Mouse (Mus musculus) lung, postnatal 4 days (tissue): ENCODE measurements around the gene Slc25a28.

Experiments
- DNase-seq, 2 experiments: peaks; one replicate each; pipeline ENCODE4 v3.0.0; 2021

Gene Slc25a28

DNA sequence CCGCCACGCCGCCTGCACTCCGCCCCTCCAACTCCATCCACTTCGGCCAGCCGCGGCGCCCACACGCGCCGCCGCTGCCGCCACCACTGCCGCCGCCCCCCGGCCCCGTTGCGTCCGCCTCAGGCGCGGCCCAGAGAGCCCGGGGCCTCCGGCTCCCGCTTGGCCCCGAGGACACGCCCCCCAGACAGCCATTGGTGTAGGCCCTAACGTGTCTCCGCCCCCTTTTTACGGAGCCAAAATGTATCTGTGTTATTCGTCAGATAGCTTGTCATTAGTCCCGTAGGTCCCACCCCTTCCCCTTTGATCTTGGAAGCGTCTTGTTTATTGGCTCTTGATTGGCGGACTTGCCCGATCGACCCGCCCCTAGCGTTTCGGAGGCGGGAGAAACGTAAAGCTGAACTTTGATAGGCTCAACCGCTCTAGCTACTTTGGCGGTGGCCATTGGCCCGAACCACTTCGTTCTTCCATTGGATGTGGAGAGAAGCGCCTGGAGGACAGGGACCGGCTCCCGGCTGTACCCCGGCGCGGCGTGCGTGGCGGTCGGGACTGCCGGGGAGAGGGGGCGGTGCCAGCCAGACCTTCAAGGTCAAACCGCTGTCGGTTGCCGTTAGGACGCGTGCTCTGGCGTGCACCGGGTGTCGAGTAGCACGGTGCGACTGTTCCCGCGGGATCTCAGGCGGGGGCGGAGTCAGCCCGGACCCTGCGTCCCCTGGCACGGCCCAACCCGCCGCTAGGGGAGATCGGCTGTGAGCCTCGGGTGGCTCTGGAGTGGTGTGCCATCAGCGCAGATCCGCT is at the start of gene Slc25a28:
Gene Slc25a28 (minus strand): TSS at position 152 of the 795 bp plus-strand sequence.
- DNase-seq = peak; percentile 99

DNA sequence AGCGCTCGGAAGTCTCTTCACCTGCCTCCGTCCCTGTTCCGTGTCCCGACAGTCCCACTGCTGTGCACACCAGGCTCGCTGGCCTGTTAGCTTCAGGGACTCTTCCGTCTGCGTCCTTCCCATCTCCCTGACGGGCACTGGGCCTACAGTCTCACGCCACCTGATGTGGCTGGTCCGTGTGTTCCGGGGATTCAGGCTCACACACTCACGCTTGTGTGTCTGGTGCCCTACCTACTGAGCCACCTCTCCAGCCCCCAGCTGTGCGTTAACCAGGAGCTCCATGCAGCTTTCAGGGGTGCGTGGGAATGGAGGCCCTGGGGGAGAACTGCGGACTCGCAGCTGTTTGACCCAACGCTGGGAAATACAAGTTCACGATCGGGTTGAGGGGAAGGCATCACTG is 49.5 kb upstream of the Slc25a28 start:
- DNase-seq = no peak

DNA sequence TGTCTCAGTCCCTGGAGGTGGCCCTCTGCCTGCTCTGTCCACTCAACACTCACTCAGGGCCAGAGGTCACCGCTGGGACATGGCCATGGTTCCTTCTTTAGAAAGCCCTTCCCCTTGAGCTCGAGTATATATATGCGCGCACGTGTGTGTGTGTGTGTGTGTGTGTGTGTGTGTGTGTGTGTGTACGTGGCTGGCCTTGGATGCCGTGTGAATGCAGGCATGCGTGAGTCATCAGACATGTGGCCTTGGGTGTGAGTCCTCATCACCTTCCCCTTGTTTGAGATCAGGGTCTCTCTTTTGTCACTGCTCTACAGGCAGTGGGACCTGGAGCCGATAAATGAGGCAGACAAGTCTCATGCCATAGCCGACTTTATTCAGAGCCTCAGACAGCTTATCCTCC is 48.8 kb upstream of the Slc25a28 start:
- no peak for DNase-seq

DNA sequence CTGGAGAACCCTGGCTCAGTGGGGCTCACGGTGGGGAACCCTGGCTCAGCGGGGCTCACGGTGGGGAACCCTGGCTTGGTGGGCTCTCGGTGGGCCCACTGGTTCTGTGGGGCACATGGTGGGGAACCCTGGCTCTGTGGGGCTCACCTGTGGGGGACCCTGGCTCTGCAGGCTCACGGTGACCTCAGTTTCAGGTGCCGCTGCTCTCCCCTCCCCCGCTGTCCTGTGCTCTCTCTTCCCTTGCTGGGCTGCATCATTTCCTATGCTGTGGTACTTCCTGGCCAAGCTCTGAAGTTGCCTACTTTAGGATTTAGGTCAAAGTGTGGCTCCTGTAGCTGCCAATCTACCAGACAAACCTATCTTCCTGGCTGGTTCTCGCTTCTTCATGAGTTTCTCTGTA is 48.2 kb upstream of the Slc25a28 start:
- no peak for DNase-seq

DNA sequence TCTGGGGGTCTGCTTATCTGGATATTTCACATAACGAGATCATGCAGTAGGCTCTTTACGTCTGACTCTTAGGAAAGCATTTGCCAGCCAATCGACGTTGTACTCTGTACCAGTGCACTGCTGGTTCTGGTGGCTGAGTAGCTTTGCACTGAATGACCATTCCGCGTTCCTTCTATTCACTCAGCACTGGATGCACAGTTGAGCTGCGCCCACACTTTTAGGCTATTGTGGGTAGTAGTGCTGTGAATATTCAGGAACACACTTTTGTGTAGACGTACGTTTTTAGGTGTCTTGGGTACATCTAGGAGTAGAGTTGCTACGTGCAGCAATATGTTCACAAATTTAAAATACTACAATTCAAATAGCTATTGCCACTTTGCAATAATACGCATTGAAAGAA is 45.4 kb upstream of the Slc25a28 start:
- DNase-seq = no peak

DNA sequence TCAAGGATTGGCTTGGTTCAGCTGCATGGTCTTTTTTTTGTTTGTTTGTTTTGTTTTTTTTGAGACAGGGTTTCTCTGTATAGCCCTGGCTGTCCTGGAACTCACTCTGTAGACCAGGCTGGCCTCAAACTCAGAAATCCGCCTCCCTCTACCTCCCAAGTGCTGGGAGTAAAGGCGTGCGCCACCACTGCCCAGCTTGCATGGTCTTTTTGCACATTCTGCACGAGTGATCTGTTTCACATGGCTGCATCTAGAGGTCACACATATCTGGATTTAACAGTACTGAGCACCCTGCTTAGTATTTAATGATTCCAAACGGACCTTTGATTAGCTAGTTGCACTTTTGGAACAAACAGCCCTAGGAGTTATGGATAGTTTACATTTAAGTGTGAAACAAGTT is 37.3 kb upstream of the Slc25a28 start:
- DNase-seq = no peak

DNA sequence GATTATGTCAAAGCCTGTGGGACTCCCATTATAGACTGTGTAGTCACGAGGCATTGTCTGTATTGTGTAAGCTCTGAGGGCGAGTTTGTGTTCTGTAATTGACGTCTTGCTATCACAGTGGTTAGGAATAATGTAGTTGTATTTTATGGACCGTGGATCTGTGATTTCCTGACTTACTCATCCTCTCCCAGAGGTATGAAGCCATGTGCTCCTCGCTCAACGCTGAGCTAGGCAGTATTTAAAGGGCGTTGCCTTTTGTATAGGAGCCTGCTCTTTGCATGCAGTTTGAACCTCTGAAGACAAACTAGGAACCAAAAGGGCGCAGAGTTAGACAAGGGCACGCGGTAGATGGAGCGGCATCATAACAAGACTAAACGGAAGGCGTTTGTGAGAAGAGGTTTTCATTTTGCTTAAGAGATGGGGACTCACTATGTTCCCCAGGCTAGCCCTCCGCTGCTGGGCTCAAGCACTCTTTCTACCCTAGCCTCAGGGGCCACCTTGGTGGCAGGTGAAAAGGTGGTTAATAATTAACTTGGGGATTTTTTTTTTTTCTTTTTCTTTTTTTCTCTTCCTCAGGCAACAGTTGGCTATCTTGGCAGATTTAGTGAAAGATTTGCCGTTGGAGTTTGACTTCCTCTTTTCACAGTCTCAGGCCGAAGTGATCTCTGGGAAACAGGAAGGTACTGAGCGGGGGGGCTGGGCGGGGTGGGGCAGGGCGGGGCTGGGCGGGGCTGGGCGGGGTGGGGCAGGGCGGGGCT is 36.7 kb upstream of the Slc25a28 start:
- DNase-seq = no peak

DNA sequence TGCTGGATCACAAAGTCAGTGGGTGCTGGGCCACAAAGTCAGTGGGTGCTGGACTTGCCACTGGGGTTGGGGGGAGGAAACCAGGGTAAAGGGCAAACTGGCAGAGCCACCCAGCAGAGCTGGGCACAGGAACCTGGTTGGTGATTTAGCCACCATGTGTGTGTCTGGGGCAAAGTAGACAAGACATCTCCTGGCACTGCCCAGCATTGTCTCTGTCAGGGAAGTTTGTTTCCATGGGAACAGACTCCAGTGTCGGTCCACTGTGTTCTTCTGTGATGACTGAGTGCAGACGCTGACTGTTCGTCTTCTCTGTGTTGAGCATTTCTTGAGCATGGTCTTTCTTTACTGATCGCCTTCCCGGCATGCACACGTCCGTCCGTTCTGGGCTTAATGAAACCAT is 34.6 kb upstream of the Slc25a28 start:
- no peak for DNase-seq

DNA sequence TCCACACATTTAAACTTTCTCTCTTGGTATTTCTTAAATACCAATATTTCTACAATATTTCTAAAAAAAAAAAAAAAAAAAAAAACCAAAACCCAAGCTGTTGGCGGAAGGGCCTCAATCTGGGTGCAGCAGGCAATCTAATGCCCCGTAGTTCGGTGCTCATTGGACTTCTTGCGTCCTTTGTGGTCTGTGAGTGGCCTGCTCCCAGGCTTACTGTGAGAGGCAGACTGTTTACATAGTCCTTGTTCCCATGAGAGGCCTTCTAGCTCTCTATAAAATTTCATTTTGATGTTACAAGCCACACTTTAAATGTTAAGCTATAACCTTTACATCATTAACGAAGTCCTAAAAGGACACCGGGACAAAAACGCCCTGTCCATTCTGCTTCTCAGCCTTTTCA is 33.5 kb upstream of the Slc25a28 start:
- DNase-seq = no peak

DNA sequence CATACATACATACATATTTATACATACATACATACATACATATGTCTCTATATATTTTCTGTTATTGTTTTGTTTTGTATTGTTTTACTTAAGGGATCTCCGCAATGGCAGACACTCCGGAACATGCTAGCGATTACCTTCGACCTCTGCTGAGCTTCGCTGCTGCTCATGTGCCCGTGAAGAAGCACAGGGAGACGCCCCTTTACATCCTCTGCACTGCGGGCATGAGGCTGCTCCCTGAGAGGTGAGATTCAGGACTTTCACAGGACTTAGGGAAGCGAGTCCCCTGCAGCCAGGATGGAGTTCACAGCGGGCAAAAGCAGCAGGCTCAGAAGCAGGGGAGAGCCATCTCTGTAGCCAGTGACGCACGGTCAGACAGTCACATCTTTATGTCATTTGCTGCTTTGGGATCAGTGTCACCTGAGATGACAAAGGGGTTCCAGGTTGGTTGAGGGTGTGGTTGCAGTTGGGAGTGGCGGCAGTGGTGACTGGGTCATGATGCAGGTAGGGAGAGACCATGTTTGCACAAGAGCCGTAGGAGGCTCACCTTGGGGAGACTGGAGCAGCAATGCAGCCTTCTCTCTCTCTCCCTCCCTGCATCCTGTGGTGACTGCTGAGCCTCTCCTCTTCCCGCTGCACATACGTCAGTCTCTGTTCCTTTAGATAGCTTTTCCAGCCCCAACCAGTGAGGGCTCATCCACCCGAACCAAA is 30.3 kb upstream of the Slc25a28 start:
- DNase-seq = no peak

DNA sequence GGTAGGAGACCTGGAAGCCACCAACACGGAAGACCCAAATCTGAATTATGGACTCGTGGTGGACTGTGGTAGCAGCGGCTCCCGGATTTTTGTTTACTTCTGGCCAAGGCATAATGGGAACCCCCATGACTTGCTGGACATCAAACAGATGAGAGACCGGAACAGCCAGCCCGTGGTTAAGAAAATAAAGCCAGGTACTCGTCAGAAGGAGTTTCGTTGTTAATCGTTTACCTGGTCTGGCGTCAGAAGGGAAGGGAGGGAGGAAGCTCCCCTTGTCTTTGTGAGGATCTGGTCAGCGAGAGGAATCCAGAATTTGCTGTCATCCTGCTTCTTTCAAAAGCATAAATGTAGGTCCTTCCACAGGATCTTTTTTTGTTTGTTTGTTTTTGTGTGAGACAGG is 29.5 kb upstream of the Slc25a28 start:
- no peak for DNase-seq

DNA sequence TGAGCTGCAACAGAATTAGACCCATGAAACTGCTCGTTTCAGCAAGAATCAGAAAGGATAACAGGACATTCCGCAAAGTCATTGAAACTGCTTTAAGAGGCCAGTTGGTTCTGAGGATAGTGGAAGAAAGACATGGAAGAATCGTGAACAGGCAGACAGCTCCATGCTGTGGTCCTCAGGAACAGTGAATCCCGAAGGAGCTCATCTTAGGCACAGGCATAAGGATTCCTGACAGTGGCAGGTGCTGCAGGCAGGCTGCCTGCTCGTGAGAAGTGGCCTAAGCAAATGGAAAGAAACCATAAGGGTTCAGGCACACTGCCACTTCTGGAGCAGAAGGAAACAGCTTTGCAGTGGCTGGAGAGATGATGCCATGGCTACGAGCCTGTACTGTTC is 25.1 kb upstream of the Slc25a28 start:
- no peak for DNase-seq

DNA sequence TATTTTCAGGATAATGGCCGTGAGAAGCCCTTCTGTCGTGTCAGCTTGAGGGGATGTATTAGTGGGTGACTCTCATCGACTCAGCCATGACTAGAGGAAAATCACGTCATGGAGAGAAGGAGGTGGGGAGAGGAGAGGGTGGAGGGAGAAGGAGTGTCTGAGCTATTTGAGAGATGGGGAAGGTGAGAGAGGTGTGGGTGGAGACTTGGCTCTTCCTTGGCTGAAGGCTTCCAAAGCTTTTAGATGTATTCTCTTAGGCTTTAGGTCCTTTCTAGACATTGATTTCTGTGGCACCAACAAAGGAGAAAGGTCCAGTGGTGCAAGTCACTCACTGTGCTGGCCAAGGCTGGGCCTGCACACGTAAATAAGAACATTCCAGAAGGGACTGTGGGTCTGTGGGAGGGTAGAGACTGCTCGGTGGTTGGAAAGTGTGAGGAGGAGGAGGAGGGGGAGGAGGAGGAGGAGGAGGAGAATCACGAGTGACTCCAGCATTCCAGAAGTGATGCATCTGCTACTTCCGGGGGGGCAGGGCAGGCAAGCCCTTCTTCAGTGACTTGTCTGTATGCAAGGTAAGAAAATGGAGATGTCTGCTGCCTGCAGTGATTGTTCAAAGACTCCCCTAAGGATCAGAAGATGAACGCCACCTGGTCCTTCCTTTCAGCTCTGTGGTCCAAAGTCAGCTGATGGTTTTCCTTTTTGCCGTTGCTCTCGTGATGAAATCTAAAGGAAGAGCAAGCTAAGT is 24.5 kb upstream of the Slc25a28 start:
- DNase-seq = no peak

DNA sequence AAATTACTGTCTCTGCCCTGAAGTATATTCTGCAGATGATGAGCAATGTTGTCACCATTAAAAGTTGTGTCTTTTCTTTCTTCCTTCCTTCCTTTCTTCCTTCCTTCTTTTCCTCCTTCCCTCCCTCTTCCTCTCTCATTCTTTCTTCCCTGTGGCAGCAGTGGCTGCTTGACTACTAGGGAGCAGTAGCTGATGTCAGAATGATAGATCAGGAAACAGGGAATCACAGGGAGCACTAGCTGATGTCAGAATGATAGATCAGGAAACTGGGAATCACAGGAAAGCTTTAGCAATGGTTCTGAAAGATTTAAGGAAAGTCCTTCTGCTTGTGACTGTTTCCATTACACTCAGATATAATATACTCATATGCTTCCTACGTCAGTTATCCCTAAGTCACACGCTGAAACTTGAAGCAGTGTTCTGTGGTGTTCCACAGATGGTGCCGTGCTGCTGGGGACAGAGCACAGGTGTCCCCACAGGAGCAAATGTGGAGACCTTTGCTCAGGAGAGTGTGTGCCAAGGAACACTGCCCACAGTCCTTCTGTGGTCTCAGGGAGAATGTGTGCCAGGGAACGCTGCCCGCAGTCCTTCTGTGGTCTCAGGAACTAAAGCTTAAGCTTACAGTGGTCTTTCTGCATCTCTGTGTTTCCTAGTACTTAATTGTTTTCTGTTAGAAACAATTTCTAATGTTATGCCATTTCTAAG is 23.1 kb upstream of the Slc25a28 start:
- DNase-seq = no peak

DNA sequence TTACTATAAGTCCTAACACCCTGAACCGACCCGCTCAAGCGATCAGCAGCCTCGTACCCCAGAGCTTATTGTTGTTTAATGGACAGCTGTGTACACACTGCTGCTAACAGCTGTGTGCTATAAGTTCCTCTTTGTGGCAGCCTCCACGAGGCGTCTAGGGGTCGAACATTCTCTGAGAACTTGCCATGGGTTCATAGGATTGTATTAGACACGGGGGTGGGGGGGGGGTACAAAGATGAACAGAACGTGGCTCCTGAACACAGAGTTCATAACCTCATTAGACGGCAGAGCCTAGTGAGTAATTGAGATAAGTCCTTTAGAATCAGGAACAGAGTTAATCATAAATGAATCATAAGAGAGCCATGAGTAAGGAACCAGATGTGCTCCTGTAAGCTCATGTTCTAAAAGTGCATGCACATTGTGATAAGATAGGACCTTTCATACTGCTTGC is 20.9 kb upstream of the Slc25a28 start:
- DNase-seq = no peak

DNA sequence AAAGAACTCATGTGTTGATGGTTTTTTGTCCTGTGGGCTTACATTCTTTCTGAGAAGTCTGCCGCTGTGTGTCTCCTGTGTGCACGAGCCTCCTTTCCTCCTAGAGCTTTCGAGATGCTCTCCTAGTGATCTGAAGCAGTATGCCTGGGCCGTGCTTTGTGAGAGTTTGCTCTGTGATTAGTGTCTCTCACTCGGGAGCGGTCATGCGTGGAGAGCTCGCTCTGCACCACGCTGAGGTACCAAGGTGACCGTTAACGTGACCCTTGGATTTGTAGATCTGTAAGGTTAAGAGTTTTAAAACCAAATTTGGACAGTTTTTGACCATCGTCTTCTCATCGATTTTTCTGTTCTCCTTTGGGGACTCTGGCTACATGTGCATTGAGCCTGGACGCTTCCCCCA is 18.1 kb upstream of the Slc25a28 start:
- DNase-seq = no peak

DNA sequence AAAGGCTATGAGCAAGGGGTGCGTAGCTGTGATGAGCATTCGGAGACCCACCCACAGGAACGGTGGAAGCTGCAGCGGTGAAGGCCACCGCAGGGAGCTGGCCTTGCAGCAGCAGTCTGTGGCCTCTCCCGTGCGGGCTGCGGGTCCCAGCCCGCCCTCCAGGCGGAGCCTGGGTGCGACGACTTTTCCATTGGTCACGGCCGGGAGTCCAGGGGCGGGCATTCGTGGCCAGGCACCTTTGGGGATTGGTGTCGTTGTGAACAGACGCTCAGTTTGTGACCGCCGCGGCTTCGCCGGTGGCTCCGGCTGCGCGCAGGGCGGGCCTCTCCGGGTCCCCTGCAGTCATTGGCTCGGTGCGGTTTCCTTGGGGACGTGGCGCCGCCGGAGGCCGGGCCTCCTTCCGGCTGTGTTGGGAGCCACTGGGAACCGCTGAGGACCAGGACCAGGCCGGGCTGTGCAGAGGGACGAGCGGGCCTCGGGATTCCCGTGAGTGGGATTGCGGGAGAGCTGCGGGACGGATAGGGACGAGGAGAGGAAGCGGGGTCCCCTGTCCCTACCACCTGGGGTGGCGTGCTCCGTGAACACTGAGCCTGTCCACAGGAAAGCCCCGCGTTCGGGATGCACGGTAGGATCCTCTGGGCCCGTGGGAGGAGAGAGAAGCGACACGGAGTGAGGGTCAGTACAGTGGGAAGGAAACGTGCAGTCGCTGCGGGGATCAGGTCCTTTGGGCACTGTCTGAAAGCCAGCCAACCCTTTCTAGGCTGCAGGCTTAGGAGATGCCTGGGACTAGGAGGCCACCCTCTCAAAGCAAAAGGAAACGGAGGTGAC is 15.0 kb upstream of the Slc25a28 start, which contains the start of gene Entpd7:
Gene Entpd7 (plus strand): TSS at position 254 of the 828 bp plus-strand sequence.
- peak; percentile 97 to 99 for DNase-seq

DNA sequence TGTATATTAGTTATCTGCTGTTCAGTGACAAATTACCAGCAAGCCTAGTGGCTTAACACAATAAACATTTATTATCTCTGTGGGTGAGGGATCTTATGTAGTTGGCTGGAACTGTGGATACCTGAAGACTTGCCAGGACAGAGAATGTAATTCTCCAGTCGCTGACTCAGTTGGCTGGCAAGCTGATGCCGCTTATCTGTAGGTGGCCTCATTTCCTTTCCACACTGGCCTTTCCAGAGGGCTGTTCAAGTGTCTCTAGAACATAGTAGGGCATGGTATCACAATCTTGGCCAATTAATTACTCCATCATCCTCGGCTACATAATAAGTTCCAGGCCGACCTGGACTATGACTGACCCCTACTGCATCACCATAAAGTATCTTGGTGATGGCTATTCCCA is 6.9 kb upstream of the Slc25a28 start:
- no peak for DNase-seq

DNA sequence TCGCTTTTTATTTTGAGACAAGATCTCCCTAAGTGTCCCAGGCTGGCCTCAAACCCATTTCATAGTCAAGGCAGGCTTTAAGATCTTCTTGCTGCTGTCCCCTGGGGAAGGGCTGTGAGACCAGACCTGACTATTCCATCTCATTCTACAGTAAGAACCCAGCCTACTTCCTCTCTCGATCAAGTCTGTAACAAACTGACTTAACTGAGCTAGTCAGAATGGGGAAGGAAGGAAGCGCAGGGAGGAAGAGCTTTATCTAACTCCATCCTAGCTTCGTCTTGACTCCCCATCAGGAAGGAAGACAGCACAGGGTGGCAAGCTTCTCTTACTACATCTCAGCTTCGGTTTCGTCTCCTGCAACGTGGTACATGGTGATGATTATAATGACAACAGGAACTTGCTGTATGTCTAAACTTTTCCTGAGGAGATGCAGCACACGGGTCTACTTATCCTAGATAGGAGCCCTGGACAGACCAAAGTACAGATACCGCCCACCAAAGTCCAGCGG is 4.8 kb upstream of the Slc25a28 start:
- DNase-seq = peak in 1 of 2 experiments; percentile 23

DNA sequence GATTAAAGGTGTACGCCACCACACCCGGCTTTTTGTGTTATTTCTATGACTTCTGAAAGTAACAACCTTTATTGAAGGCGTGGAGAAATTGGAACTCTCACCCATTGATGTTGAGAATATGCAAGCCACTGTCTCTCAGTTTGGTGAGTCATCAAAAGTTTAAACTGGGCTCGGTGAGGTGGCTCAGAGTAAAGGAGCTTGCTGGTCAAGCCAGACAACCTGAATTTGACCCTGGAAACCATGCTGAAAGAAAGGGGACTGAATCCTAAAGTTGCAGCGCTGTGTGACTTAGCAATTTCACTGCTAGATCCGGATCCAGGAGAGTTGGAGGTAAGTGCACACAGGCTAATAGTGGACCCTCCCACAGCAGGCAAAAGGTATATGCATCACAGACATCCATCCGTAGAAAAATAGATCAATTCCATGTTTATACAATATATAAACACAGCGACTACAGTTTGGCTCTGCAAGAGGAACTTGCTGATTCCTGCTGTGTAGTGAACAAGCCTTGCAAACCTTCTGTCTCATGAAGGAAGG is 3.9 kb upstream of the Slc25a28 start:
- DNase-seq = no peak
